Mouse (Mus musculus): ENCODE data around the gene Cxcl12. TPM values are rescaled to one million over a fixed set of nuclear protein-coding genes. Genes with fewer than 3 reads are reported as not detected.

Cxcl12 gene
- polyA plus RNA-seq, 1 experiment from 2014 or later = 111 TPM

GRCm38 (mm10) chr6:117180303-117180702 lies 12.0 kb downstream of the Cxcl12 start:
- H3K36me3 ChIP-seq = no peaks in the 10 kb centered on the region
- H3K27ac ChIP-seq (replicated peaks) = no peak overlapping the region
- H3K9ac ChIP-seq (replicated peaks) = no peak overlapping the region
- 12% methylated on average over 6 of the region's 6 CpGs for WGBS
- no peak for ATAC-seq (ENCODE audit: low FRiP score, low read depth)
- H3K4me2 ChIP-seq (replicated peaks) = no peak overlapping the region
- H3K4me1 ChIP-seq = peaks cover 14% of the 10 kb centered on the region
- peaks cover 34% of the 10 kb centered on the region; the same call in 1 of the 2 replicates for H3K27me3 ChIP-seq
- no peak overlapping the region for H3K4me3 ChIP-seq
- no peaks in the 10 kb centered on the region for H3K9me3 ChIP-seq

DNA sequence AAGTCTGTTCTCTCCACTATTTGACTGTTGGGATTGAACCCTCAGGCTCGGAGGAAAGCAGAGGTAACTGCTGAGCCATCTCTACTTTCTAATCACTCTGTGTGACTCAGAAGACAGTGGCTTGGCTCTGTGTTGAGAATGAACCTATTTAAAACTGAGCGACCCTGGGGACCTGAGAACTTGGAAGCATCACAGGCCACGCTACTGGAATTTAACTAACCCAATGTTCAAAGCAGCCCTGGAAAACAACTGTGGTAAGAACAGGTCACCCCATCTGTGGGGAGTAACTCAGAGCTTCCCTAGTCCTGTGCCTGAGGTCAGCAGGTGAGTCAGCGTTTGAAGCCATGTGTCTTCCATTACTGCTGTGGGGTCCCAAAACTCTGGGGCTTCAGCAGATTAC lies 17.0 kb downstream of the Cxcl12 start:
- Histone ChIP-seq H3K9ac (replicated peaks) (no peak overlapping the region), H3K36me3 (no peaks in the 10 kb centered on the region), H3K9me3 (no peaks in the 10 kb centered on the region), H3K4me1 (peaks cover 3% of the 10 kb centered on the region), H3K27me3 (0 out of 2 replicates have a peak, but pooled peaks cover 11% of the 10 kb centered on the region), H3K27ac (replicated peaks) (no peak overlapping the region), H3K4me3 (no peak overlapping the region), H3K4me2 (replicated peaks) (no peak overlapping the region)
- no peak for ATAC-seq (ENCODE audit: low FRiP score, low read depth)
- 77% methylated on average over 4 of the region's 4 CpGs for WGBS

GRCm38 (mm10) chr6:117190453-117190852 lies 22.1 kb downstream of the Cxcl12 start:
- WGBS = 95% methylated on average over 3 of the region's 3 CpGs
- H3K36me3 ChIP-seq = no peaks in the 10 kb centered on the region
- no peak overlapping the region for H3K4me3 ChIP-seq
- no peaks in the 10 kb centered on the region for H3K9me3 ChIP-seq
- no peak overlapping the region for H3K27ac ChIP-seq (replicated peaks)
- H3K9ac ChIP-seq (replicated peaks) = no peak overlapping the region
- no peaks in the 10 kb centered on the region for H3K4me1 ChIP-seq
- ATAC-seq (ENCODE audit: low FRiP score, low read depth) = no peak
- no peak overlapping the region for H3K4me2 ChIP-seq (replicated peaks)
- H3K27me3 ChIP-seq = no peaks in the 10 kb centered on the region

DNA sequence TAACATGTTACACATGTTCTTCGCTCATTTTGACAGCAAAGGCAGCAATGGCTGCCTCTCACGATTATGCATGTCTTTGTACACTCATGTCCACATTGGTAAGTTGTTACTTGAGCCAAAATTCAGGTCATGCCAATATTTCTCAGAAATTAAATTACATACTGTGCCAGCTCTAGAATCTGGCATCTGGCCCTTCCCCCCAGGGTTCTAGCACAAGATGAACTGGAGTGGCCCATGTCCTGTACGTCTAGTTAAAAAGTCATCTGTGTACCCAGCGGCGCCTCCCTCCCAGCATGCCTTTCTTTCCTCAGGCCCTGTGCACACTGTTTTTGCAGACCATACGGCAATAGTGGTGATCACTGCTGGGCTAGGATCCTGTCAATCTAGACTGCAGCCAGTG lies 23.4 kb downstream of the Cxcl12 start:
- Histone ChIP-seq H3K36me3 (no peaks in the 10 kb centered on the region), H3K4me1 (no peaks in the 10 kb centered on the region), H3K4me3 (no peak overlapping the region), H3K9ac (replicated peaks) (no peak overlapping the region), H3K9me3 (no peaks in the 10 kb centered on the region), H3K27me3 (no peaks in the 10 kb centered on the region), H3K27ac (replicated peaks) (no peak overlapping the region), H3K4me2 (replicated peaks) (no peak overlapping the region)
- no peak for ATAC-seq (ENCODE audit: low FRiP score, low read depth)
- WGBS = 90% methylated on average over 6 of the region's 6 CpGs

- Histone ChIP-seq H3K27me3 (no peaks in the 10 kb centered on the region), H3K4me2 (replicated peaks) (no peak overlapping the region), H3K9ac (replicated peaks) (no peak overlapping the region), H3K4me1 (no peaks in the 10 kb centered on the region), H3K36me3 (no peaks in the 10 kb centered on the region), H3K9me3 (no peaks in the 10 kb centered on the region), H3K4me3 (no peak overlapping the region), H3K27ac (replicated peaks) (no peak overlapping the region)
- WGBS = 88% methylated on average over 7 of the region's 7 CpGs
- ATAC-seq (ENCODE audit: low FRiP score, low read depth) = no peak
Observed at GRCm38 (mm10) chr6:117192678-117193077, 24.3 kb downstream of the Cxcl12 start.

GRCm38 (mm10) chr6:117195270-117195669 lies 26.9 kb downstream of the Cxcl12 start:
- Histone ChIP-seq H3K4me2 (replicated peaks) (no peak overlapping the region), H3K9me3 (no peaks in the 10 kb centered on the region), H3K4me1 (no peaks in the 10 kb centered on the region), H3K36me3 (no peaks in the 10 kb centered on the region), H3K4me3 (no peak overlapping the region), H3K9ac (replicated peaks) (no peak overlapping the region), H3K27ac (replicated peaks) (no peak overlapping the region), H3K27me3 (no peaks in the 10 kb centered on the region)
- WGBS = 85% methylated on average over 3 of the region's 3 CpGs
- no peak for ATAC-seq (ENCODE audit: low FRiP score, low read depth)

DNA sequence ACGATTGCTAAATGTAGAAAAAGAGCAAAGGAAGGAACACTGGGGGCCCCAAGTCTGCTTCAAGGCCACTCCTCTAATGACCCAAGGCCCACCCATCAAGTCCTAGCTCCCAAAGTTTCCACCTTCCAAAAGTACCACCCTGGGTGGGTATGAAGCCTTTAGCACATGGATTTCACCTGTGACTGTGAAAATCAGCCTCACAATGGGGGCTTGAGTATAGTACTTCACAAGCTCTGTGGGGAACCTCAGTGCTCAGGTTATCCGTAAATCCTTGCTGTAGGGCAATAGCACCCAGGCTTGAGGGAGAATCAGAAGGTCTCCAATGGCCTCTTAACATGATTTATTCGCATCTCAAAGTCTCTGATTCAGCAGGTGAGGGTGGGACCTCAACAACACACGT lies 30.5 kb downstream of the Cxcl12 start:
- no peak overlapping the region for H3K9ac ChIP-seq (replicated peaks)
- 78% methylated on average over 4 of the region's 4 CpGs for WGBS
- no peaks in the 10 kb centered on the region for H3K36me3 ChIP-seq
- no peak overlapping the region for H3K4me3 ChIP-seq
- no peaks in the 10 kb centered on the region for H3K4me1 ChIP-seq
- no peak for ATAC-seq (ENCODE audit: low FRiP score, low read depth)
- H3K27ac ChIP-seq (replicated peaks) = no peak overlapping the region
- H3K4me2 ChIP-seq (replicated peaks) = no peak overlapping the region
- H3K27me3 ChIP-seq = no peaks in the 10 kb centered on the region
- H3K9me3 ChIP-seq = no peaks in the 10 kb centered on the region

DNA sequence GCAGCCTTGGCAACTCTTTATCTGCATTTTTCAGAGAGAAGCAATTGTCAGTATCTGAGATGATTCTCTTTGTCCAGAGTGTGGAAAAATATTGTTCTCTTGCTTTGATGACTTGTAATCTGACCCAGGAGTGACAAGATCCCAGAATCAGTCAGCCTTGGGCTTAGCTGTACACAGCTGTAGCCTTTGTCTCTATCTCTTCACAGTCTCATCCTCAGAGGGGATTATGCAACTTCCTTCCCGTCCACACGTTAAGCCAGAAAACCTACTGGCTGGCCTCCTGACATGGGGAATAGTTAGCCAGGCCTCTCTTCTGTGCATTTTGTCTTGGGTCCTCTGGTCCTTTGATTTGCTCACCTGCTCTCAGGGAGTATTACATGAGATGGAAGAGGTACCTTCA lies 31.4 kb downstream of the Cxcl12 start:
- no peaks in the 10 kb centered on the region for H3K4me1 ChIP-seq
- WGBS = 19% methylated on average over 2 of the region's 2 CpGs
- H3K4me3 ChIP-seq = no peak overlapping the region
- H3K9me3 ChIP-seq = no peaks in the 10 kb centered on the region
- H3K36me3 ChIP-seq = no peaks in the 10 kb centered on the region
- H3K9ac ChIP-seq (replicated peaks) = no peak overlapping the region
- no peak overlapping the region for H3K27ac ChIP-seq (replicated peaks)
- ATAC-seq (ENCODE audit: low FRiP score, low read depth) = no peak
- no peaks in the 10 kb centered on the region for H3K27me3 ChIP-seq
- no peak overlapping the region for H3K4me2 ChIP-seq (replicated peaks)

DNA sequence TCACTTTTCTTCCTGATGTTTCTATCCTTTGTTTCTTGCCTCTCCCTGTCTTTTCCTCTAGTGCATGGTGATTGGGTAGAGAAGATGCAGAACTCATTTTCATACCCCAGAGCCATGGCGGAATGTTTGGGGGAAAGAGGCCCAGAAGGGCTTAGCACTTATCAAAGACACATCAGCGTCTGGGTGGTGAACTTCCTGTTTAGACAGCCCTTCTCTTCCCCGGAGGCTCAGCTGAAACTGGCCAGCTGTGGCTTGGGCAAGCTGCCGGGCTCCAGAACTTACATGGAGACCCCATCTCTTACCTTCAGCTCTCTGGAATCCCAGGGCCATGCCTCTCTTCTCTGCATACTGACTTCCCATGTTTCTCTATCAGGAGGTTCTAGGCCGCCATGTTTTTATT lies 32.6 kb downstream of the Cxcl12 start:
- Histone ChIP-seq H3K4me2 (replicated peaks) (no peak overlapping the region), H3K27ac (replicated peaks) (no peak overlapping the region), H3K27me3 (no peaks in the 10 kb centered on the region), H3K4me3 (no peak overlapping the region), H3K4me1 (no peaks in the 10 kb centered on the region), H3K9ac (replicated peaks) (no peak overlapping the region), H3K9me3 (no peaks in the 10 kb centered on the region), H3K36me3 (no peaks in the 10 kb centered on the region)
- ATAC-seq (ENCODE audit: low FRiP score, low read depth) = no peak
- 83% methylated on average over 5 of the region's 5 CpGs for WGBS

DNA sequence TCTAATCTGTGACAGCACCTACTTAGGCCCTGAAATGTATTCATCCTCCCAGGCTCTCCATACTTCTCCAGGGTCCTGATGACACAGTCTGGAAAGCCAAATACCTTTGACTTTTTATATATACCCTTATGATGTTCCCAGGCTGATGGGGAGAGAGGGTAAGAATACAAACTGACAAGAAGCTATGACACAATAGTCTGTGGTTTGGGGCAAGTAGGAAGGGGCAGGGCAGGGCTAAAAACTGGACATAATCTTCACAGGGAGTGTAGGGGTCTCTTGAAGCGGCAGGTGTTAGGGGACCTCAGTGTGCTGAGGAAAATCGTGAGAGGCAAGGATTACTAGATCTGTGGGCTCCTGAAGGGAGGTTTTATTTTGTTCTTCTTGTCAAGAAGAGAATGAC lies 33.1 kb downstream of the Cxcl12 start:
- 78% methylated on average over 2 of the region's 2 CpGs for WGBS
- H3K9me3 ChIP-seq = no peaks in the 10 kb centered on the region
- no peak overlapping the region for H3K27ac ChIP-seq (replicated peaks)
- no peak for ATAC-seq (ENCODE audit: low FRiP score, low read depth)
- H3K4me3 ChIP-seq = no peak overlapping the region
- no peaks in the 10 kb centered on the region for H3K4me1 ChIP-seq
- no peak overlapping the region for H3K9ac ChIP-seq (replicated peaks)
- no peaks in the 10 kb centered on the region for H3K27me3 ChIP-seq
- no peaks in the 10 kb centered on the region for H3K36me3 ChIP-seq
- no peak overlapping the region for H3K4me2 ChIP-seq (replicated peaks)

GRCm38 (mm10) chr6:117201859-117202258 lies 33.5 kb downstream of the Cxcl12 start:
- whole genome bisulfite sequencing = 90% methylated on average over 8 of the region's 8 CpGs
- ATAC-seq (ENCODE audit: low FRiP score, low read depth) = no peak
- Histone ChIP-seq H3K4me2 (replicated peaks) (no peak overlapping the region), H3K27ac (replicated peaks) (no peak overlapping the region), H3K27me3 (no peaks in the 10 kb centered on the region), H3K4me1 (no peaks in the 10 kb centered on the region), H3K9ac (replicated peaks) (no peak overlapping the region), H3K9me3 (no peaks in the 10 kb centered on the region), H3K4me3 (no peak overlapping the region), H3K36me3 (no peaks in the 10 kb centered on the region)

DNA sequence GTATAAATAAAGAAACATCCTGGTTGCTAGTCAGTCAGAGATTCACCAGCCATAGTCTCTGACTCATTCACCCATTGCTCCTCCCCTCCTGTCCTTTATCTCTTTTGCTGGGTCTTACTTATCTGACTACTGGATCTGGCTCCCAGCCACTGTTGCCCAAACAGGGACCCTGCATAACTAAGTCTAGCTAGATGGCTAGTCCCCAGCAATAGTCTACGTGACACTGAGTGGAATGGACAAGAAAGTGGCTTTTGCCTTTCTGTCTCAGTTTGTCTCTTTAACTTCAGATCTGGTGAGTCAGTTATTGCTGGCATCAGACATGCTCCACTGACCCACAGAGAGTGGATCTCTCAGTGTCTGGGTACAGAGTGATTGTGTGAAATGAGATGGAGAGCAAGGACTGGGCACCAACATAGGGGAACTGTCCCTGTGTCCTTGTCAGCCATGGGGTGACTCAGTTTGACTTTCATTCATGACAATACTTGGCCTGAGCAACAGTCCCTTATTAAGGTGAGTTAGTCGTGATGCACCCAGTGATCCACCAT lies 34.6 kb downstream of the Cxcl12 start:
- no peaks in the 10 kb centered on the region for H3K9me3 ChIP-seq
- no peak for ATAC-seq (ENCODE audit: low FRiP score, low read depth)
- H3K4me1 ChIP-seq = no peaks in the 10 kb centered on the region
- H3K9ac ChIP-seq (replicated peaks) = no peak overlapping the region
- no peaks in the 10 kb centered on the region for H3K36me3 ChIP-seq
- H3K4me3 ChIP-seq = no peak overlapping the region
- H3K27me3 ChIP-seq = no peaks in the 10 kb centered on the region
- WGBS = 72% methylated on average over 2 of the region's 2 CpGs
- H3K27ac ChIP-seq (replicated peaks) = no peak overlapping the region
- H3K4me2 ChIP-seq (replicated peaks) = no peak overlapping the region

- Histone ChIP-seq H3K36me3 (no peaks in the 10 kb centered on the region), H3K27me3 (no peaks in the 10 kb centered on the region), H3K27ac (replicated peaks) (no peak overlapping the region), H3K9ac (replicated peaks) (no peak overlapping the region), H3K4me2 (replicated peaks) (no peak overlapping the region), H3K4me1 (no peaks in the 10 kb centered on the region), H3K9me3 (no peaks in the 10 kb centered on the region), H3K4me3 (no peak overlapping the region)
- 86% methylated on average over 3 of the region's 3 CpGs for WGBS
- no peak for ATAC-seq (ENCODE audit: low FRiP score, low read depth)
Observed at GRCm38 (mm10) chr6:117204112-117204511, 35.8 kb downstream of the Cxcl12 start.

Measured in midbrain, embryonic 12.5 days (tissue).